In the genomic region with DNA sequence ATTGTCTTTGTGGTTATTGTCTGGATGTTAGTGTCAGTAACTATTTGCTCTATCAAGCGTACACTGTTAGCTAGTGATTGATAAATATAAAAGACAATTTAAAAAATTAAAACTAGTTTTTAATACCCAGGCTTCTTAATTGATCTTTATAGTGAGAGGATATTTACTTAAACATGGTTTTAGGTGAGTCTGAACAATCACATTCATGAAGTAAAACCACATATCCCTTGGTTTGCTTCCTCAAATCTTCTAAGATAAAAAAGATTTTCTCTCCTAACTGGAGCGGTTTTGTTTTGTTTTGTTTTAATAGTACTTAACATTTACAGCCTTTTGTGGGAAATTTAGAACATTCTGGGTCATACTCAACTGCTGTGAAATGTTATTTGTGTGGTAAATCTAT, we compare ENCODE assay signal across 8 mouse cellular contexts. TPM values are rescaled to one million over a fixed set of nuclear protein-coding genes. Genes with fewer than 3 reads are reported as not detected.
DNase-seq lines count a peak whose midpoint lies in the region; ATAC-seq lines count a peak whose summit lies in the region.

No protein-coding gene starts in this region.

- peaks cover 4% of the 10 kb centered on the region; the same call in 1 of the 2 replicates for H3K36me3 ChIP-seq in liver, embryonic 11.5 days (ENCODE audit: control insufficient read depth, insufficient read depth, low read length)
- peaks cover 11% of the 10 kb centered on the region for H3K36me3 ChIP-seq in forebrain, embryonic 14.5 days (ENCODE audit: control insufficient read depth, insufficient read depth, low read length)
- peaks cover 16% of the 10 kb centered on the region for H3K36me3 ChIP-seq in limb, embryonic 12.5 days
- H3K36me3 ChIP-seq in neural tube, embryonic 14.5 days (ENCODE audit: control insufficient read depth, insufficient read depth, low read length), result no peaks in the 10 kb centered on the region

- H3K4me2 ChIP-seq in liver, embryonic 11.5 days, result peak overlapping the region; percentile 91
- peak overlapping the region; percentile 94 for H3K4me2 ChIP-seq in forebrain, embryonic 14.5 days (ENCODE audit: low read length)
- H3K4me2 ChIP-seq in limb, embryonic 12.5 days, result peak overlapping the region; percentile 78
- peak overlapping the region; percentile 66 for H3K4me2 ChIP-seq in neural tube, embryonic 14.5 days (ENCODE audit: low read depth, low read length)

- H3K9me3 ChIP-seq in liver, embryonic 11.5 days (ENCODE audit: control insufficient read depth, low read length), result no peaks in the 10 kb centered on the region
- no peaks in the 10 kb centered on the region for H3K9me3 ChIP-seq in forebrain, embryonic 14.5 days (replicated peaks; ENCODE audit: control insufficient read depth, low read length)
- no peaks in the 10 kb centered on the region for H3K9me3 ChIP-seq in limb, embryonic 12.5 days
- H3K9me3 ChIP-seq in neural tube, embryonic 14.5 days (ENCODE audit: control insufficient read depth, low read length), result no peaks in the 10 kb centered on the region

- H3K27ac ChIP-seq in liver, embryonic 11.5 days (ENCODE audit: low read depth, low read length), result no peak overlapping the region
- H3K27ac ChIP-seq in forebrain, embryonic 14.5 days (ENCODE audit: low read depth, low read length), result no peak overlapping the region
- no peak overlapping the region for H3K27ac ChIP-seq in limb, embryonic 12.5 days
- no peak overlapping the region for H3K27ac ChIP-seq in neural tube, embryonic 14.5 days (ENCODE audit: low read depth, low read length)

- H3K9ac ChIP-seq in liver, embryonic 11.5 days (ENCODE audit: low read depth, low read length), result no peak overlapping the region
- H3K9ac ChIP-seq in forebrain, embryonic 14.5 days (ENCODE audit: low read length), result peak overlapping the region; percentile 48; the same call in 1 of the 2 replicates
- H3K9ac ChIP-seq in limb, embryonic 12.5 days (replicated peaks), result no peak overlapping the region
- peak overlapping the region; percentile 2; the same call in 1 of the 2 replicates for H3K9ac ChIP-seq in neural tube, embryonic 14.5 days (replicated peaks; ENCODE audit: low read depth, low read length)

- no peak for ATAC-seq in liver, embryonic 11.5 days (replicated peaks; ENCODE audit: low FRiP score)
- no peak for ATAC-seq in forebrain, embryonic 14.5 days
- no peak for ATAC-seq in limb, embryonic 12.5 days (ENCODE audit: insufficient number of reproducible peaks, insufficient read depth, low FRiP score, low TSS enrichment, low read depth)
- ATAC-seq in neural tube, embryonic 14.5 days (ENCODE audit: low read depth), result no peak
- ATAC-seq in monocyte, adult 5-6 weeks (replicated peaks; ENCODE audit: insufficient number of reproducible peaks, low FRiP score, low TSS enrichment, poor library complexity, severe bottlenecking), result no peak

- H3K4me1 ChIP-seq in liver, embryonic 11.5 days (replicated peaks; ENCODE audit: control insufficient read depth, insufficient read depth, low read length), result peaks cover 27% of the 10 kb centered on the region
- peaks cover 26% of the 10 kb centered on the region for H3K4me1 ChIP-seq in forebrain, embryonic 14.5 days (ENCODE audit: control insufficient read depth, insufficient read depth, low read length)
- H3K4me1 ChIP-seq in limb, embryonic 12.5 days (replicated peaks), result peaks cover 19% of the 10 kb centered on the region
- H3K4me1 ChIP-seq in neural tube, embryonic 14.5 days (ENCODE audit: control insufficient read depth, insufficient read depth, low read length), result peaks cover 25% of the 10 kb centered on the region

- DNase-seq in liver, embryonic 11.5 days (ENCODE audit: low spot score), result no peak
- DNase-seq in liver, result no peak
- DNase-seq in forebrain, embryonic 14.5 days (ENCODE audit: low spot score), result no peak
- no peak for DNase-seq in gastrocnemius, postnatal 25 days
- no peak for DNase-seq in spleen, adult 12 weeks (ENCODE audit: low spot score)

- peak overlapping the region; percentile 30 for H3K4me3 ChIP-seq in liver, embryonic 11.5 days (ENCODE audit: low read depth, low read length)
- peak overlapping the region; percentile 100 for H3K4me3 ChIP-seq in forebrain, embryonic 14.5 days (ENCODE audit: low read depth, low read length)
- peak overlapping the region; percentile 19; the same call in 1 of the 2 replicates for H3K4me3 ChIP-seq in limb, embryonic 12.5 days (replicated peaks)
- peak overlapping the region; percentile 99 for H3K4me3 ChIP-seq in neural tube, embryonic 14.5 days (ENCODE audit: low read depth, low read length)

- H3K27me3 ChIP-seq in liver, embryonic 11.5 days (replicated peaks; ENCODE audit: control insufficient read depth, insufficient read depth, low read length), result no peaks in the 10 kb centered on the region
- H3K27me3 ChIP-seq in forebrain, embryonic 14.5 days (replicated peaks; ENCODE audit: control insufficient read depth, insufficient read depth, low read length), result no peaks in the 10 kb centered on the region
- H3K27me3 ChIP-seq in limb, embryonic 12.5 days, result no peaks in the 10 kb centered on the region
- H3K27me3 ChIP-seq in neural tube, embryonic 14.5 days (ENCODE audit: control insufficient read depth, insufficient read depth, low read length), result no peaks in the 10 kb centered on the region

- 85% methylated on average over 2 of the region's 2 CpGs for WGBS in liver, embryonic 11.5 days
- WGBS in forebrain, embryonic 14.5 days, result 71% methylated on average over 2 of the region's 2 CpGs
- 86% methylated on average over 2 of the region's 2 CpGs for WGBS in limb, embryonic 12.5 days
- 78% methylated on average over 2 of the region's 2 CpGs for WGBS in neural tube, embryonic 14.5 days

RNA-seq across cellular contexts. Expression of a gene that starts 3.4 kb away (rescaled TPM):
- 84.1 and 89.8 TPM in 2 replicates for polyA plus RNA-seq in liver, embryonic 11.5 days (2014; fragmentation: Nextera tagmentation; extraction: Ambion mirVana)
- polyA plus RNA-seq in forebrain, embryonic 14.5 days (2014; fragmentation: Nextera tagmentation; extraction: Ambion mirVana), result 84.0 and 85.1 TPM in 2 replicates
- 111 and 117 TPM in 2 replicates for polyA plus RNA-seq in limb, embryonic 12.5 days (2016; fragmentation: Nextera tagmentation; extraction: Ambion mirVana)
- 80.3 and 83.5 TPM in 2 replicates for polyA plus RNA-seq in neural tube, embryonic 14.5 days (2014; fragmentation: Nextera tagmentation; extraction: Ambion mirVana)
- 127 to 181 TPM (median 138 TPM) in 3 replicates for total RNA-seq in monocyte, adult 5-6 weeks (2017)
- total RNA-seq in gastrocnemius, postnatal 25 days (2021), result 10 to 100 TPM; 33.4 to 34.3 TPM

Comparison
In these comparisons a context has a peak if more than half of its experiments do, and no peak if none do; other contexts are left out.
1. H3K4me3 ChIP-seq: peak in every context shown above with its lines; median percentile 100 in forebrain, embryonic 14.5 days; 99 in neural tube, embryonic 14.5 days; 30 in liver, embryonic 11.5 days; 19 in limb, embryonic 12.5 days.
2. H3K9ac ChIP-seq: peak in forebrain, embryonic 14.5 days (single experiment) and neural tube, embryonic 14.5 days (single experiment); none in liver, embryonic 11.5 days (single experiment) and limb, embryonic 12.5 days (single experiment).
3. Peak in every context shown above with its lines, with median percentiles within 50 percentile points of each other: H3K4me2 ChIP-seq.